Mouse (Mus musculus): ENCODE data around the gene Rnf39. TPM values are rescaled to one million over a fixed set of nuclear protein-coding genes. Genes with fewer than 3 reads are reported as not detected.

Rnf39 gene
- 10 to 100 TPM in 1 of 2 experiments, 1 to 10 TPM in 1; 9.9 to 12.4 TPM for total RNA-seq (2021)
- long read RNA-seq, experiment 1, transcript Rnf39-201 (4 exons, 1,579 nt), result major isoform, 12 of 15 reads
- long read RNA-seq, experiment 1, partial matches to known transcripts, result 0 of 15 reads
- long read RNA-seq, experiment 1, other reads (novel, unspliced or antisense), result 3 of 15 reads
- long read RNA-seq, experiment 2, transcript Rnf39-201 (4 exons, 1,579 nt), result major isoform, 12 of 12 reads
- long read RNA-seq, experiment 2, partial matches to known transcripts, result 0 of 12 reads
- long read RNA-seq, experiment 2, other reads (novel, unspliced or antisense), result 0 of 12 reads

DNA sequence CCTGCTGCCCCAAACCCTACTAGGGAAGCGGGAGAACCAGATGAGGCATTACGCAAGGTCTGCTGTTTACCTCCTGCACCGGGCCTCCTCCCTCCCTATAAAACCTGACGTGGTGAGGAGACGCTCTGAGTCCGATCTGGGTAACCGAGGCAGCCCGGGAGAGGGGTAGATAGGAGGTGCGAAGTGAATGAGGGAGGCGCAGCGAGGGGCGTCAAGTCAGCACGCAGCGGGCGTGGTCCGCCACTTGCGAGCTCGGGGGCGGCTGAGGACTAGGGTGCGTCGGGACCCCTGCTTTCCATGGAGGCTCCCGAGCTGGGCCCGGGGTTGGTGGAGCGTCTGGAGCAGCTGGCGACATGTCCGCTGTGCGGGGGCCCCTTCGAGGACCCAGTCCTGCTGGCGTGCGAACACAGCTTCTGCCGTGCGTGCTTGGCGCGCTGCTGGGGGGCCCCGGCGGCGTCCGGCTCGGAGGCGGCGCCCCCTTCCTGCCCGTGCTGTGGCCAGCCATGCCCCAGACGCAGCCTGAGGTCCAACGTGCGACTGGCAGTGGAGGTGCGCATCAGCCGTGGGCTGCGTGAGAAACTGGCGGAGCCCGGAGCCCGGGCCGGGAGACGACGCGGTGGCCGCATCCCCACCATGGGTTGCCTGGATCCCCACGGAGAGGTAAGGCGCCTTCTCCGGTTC lies at the start of gene Rnf39:
Rnf39 (plus strand) TSS at position 128 of the 681 bp plus-strand sequence.
- DNase-seq (ENCODE audit: low spot score in 2 of 2), result peak in 1 of 2 experiments; percentile 63

DNA sequence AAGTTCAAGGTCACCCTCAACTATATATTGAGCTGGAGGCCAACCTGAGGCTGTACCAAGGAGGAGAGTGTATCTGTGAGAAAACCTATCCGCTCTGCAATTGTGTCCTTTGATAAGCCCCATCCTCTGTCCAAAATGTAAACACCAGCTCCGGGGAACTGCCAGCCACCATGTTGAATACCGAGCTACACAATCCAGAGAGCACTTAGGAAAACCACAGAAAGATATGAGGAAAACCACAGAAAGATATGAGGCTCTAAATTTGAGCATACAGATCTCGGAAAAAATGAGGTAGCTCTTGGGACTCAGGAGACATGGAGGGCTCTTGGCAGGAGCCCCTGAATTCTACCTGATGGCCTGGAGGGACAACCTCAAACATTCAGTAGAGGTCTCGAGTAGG lies 49.3 kb upstream of the Rnf39 start:
- DNase-seq (ENCODE audit: low spot score in 2 of 2), result no peak

DNA sequence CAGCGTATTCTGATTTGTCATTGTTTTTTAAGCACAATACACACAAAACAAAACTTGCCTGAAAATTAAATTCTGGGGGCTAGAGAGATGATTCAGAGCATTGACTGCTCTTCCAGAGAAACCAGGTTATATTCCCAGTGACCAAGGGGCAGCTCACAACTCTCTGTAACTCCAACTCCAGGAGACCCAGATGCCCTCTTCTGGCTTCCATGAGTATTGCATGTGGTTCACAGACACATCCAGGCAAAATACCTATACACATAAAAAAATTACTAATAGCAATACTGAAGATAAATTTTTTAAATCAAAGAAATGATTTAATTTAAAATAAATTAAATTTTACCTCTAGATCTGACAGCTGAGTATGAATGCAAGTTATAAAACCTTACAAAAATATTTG lies 46.1 kb upstream of the Rnf39 start:
- peak; percentile 21 to 60 for DNase-seq (ENCODE audit: low spot score in 2 of 2)

- no peak for DNase-seq (ENCODE audit: low spot score in 2 of 2)
Measured at GRCm38 (mm10) chr17:36897065-36897464, 45.7 kb upstream of the Rnf39 start.

DNA sequence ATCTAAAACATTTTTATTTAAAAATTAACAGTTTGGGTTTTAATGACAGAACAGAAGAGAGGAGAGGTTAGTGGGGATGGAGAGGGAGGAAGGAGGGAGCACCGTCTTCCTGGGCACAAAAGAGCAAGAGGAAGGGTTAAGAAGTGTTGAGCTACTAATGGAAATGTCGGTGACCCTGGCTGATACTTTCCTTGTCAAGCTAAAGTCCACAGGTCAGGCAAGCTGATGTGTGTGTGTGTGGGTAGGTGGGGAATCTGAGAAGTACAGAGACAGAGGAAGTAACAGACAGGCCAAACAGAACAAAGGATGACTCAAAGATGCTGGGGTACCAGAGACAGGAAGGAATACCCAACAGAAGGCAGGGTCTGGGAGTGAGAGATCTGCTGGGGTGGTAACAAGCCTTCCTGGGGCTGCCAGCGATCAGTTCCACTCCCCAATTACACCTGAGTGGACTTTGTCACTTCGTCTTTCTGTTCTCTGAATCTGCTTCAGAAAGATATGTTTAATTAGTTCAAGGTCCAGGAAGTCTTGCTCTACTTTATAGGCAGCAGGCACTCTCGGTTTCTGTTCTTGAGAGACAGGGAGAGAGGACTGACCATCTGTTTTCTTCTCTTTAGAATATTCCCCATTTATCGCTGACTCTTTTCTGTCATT lies 45.0 kb upstream of the Rnf39 start, which contains the start of gene Trim31:
Trim31 (plus strand) TSS at position 567 of the 654 bp plus-strand sequence.
- DNase-seq (ENCODE audit: low spot score in 2 of 2), result no peak

GRCm38 (mm10) chr17:36899376-36899775 lies 43.3 kb upstream of the Rnf39 start:
- no peak for DNase-seq (ENCODE audit: low spot score in 2 of 2)

DNA sequence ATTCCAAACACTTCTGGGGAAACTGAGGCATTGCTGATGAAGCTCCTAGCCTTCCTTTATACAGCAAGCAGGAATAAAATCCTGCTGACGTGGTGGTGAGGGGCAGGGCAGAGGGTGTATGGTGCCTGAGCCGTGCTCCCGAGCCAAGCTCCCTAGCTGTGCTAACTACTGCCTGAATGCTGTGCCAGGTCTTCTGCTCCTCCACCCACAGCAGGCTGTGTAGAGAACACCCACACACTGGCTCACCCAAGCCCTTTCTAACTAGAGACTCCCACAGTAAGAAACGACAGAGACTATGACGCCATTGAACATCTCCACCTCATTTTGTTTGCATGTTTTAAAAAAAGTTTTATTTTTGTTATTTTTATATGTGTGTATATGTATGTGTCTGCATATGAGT lies 42.7 kb upstream of the Rnf39 start:
- peak; percentile 10 to 57 for DNase-seq (ENCODE audit: low spot score in 2 of 2)

GRCm38 (mm10) chr17:36900691-36901090 lies 42.0 kb upstream of the Rnf39 start:
- no peak for DNase-seq (ENCODE audit: low spot score in 2 of 2)

DNA sequence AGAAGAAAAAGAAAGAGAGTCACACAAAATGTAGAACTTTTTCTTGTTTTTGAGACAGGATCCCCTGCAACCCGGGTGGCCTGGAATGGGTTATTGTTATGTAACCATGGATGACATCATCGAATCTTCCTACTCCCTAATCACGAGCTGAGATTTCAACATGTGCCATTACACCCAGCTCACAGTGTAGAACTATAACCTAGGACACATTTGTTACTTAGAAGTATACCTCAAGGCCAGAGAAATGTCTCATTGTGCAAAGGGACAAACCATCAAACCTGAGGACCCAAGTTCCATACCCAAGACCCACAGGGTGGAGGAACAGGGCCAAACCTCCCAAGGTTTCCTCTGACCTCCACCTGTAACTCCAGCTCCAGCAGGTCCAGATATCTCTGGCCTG lies 39.1 kb upstream of the Rnf39 start:
- DNase-seq (ENCODE audit: low spot score in 2 of 2), result no peak

DNA sequence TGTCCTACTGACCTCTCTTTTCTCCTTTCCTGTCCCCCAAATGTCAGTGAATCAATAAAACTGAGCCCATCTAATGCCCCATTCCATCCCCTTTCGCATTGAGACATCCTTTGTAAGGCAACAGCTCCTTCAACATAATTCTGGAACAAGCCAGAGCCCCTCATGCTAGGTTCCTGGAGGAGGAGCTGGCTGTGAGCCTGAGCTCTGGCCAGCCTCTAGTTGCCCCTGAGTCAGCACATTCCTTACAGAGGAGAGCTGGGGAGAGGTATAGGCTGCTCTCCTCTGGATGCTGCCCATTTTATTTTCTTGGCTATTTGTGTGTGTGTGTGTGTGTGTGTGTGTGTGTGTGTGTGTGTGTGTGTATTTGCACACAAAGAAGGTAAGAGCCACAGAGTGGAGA lies 34.5 kb upstream of the Rnf39 start:
- no peak for DNase-seq (ENCODE audit: low spot score in 2 of 2)

DNA sequence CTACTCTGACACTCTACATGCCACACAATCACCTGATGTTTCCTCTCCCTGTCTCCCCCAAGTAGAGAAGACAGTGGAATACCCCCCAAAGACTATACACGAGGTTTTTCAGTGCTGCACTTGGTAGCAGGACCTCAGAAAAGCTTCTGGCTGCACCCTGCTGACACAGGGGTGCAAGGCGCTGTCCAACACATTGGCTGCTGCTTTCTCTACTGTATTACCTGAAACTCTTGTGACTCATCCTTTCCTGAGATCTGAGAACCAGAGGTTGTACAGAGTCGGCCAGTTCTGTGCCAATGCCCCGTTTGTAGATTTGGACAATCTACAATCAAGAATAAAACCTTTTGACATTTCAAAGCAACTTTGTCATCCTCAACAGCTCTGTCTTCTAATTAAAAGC lies 32.9 kb upstream of the Rnf39 start:
- no peak for DNase-seq (ENCODE audit: low spot score in 2 of 2)

DNA sequence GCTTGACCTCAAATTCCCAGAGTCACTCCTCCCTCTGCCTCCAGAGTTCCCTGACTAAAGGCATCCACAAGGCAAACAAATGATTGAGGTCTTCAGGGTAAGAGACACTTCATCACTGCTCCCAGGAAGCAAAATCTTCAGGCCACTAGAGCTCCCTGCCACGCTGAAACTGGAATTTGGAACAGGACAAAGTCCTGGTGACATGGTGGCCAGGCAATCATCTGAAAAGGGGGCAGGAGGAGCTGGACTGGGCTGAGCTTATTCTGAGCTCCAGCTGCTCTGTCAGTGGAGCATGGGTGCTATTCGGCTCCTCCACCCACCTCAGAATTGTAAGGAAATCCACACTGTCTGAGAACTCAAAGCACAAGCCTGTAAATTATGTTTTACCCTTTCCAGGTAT lies 30.7 kb upstream of the Rnf39 start:
- no peak for DNase-seq (ENCODE audit: low spot score in 2 of 2)

GRCm38 (mm10) chr17:36914108-36914507 lies 28.6 kb upstream of the Rnf39 start:
- DNase-seq (ENCODE audit: low spot score in 2 of 2), result peak; percentile 82 to 89

DNA sequence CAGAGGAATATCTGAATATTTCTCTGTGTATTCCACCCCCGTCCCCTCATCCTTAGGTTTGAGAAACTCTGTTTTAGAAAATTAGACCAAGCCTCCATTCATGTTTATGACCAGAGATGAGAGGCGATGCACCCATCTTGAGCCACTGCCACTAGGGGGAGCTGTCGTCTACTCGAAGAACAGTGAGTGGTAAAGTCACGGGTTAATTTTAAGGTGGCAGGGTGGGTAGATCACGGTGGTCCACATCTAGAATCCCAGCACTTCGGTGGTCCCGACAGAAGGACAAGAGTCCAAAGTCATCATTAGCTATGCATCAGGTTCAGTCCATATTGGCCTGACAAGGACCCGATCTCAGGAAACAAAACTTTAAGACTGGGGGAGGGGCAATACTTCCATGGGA lies 27.6 kb upstream of the Rnf39 start:
- peak; percentile 51 to 73 for DNase-seq (ENCODE audit: low spot score in 2 of 2)

DNA sequence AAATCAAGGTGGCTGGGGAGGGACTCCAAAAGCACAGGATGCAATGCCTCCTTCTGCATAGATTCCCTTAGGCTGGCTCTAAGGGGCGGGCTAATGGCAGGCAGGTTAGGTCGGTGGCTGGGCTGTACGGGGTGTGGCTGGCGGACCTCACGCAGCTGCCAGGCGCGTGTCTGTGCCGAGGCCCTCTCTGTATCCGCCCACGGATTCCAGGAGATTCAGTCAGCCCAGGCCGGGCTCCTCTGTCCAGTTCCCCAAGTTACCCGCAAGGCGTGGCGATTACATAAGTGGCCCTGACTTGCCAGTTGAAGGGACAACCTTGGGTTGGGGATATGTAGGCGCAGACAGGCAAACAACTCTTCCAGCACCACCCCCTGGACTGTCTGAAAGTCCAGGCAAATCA lies 22.5 kb upstream of the Rnf39 start:
- DNase-seq (ENCODE audit: low spot score in 2 of 2), result no peak

- no peak for DNase-seq (ENCODE audit: low spot score in 2 of 2)
Measured at GRCm38 (mm10) chr17:36922715-36923114, 20.0 kb upstream of the Rnf39 start.

GRCm38 (mm10) chr17:36923491-36923890 lies 19.2 kb upstream of the Rnf39 start:
- DNase-seq (ENCODE audit: low spot score in 2 of 2), result no peak

DNA sequence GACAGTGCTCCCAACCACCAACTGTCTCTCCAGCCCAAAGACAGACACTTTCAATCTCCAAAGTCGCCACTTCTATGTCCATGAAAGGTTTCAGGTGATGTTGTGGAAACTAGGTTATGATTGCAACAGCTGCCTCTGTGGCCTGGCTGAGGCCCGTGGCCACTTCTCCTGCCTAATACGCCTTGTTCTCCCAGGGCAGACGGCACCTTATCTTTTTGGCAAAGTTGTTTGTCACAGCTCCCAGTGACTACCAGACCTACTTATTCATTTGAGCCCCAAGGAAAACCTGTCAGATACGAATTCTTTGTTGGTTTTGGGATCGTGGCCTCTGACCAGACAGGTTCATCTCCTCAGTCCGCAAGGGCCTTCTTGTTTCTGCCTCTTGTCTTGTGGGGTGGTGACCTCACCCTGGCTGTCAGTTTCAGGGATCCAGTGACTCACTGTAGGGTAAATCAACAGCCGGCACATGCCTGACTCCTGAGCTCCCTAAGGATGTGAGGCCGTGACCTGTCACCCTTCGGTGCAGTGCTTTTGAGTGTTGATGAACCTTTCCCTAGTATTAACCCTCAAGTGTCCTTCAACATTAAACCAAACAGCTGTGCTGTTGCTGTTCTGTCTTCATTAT lies 15.1 kb upstream of the Rnf39 start:
- no peak for DNase-seq (ENCODE audit: low spot score in 2 of 2)

DNA sequence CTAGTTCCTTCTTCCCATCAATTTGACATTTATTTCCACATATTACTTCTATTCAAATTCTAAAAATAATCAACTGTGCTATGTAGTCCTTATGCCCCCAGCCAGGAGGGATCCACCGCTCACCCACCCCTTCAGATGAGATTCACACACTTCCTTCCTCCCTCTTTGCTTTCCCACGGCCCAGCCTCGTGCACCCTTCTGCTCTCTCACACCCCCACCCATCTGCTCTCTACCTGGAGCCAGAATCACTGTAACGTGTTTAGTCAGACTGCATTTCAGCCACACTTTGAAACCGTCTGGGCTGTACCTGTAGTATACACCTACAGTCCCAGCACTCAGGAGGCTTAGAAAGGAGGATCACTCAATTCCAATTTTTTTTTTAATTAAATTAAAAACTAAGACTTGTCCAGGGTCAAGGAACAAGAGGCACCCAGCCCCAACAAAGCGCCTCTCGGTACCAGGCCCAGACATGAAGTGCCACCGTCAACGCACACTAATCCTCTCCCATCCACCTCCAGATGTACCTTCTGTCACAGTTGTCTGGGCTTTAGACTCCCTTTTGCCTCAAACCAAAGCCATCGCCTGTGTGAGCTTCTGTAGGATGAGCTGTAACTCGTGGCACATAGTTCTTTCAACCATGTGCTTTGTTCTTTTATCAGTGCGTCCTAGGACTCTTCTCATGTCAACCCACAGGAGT lies 13.3 kb upstream of the Rnf39 start:
- peak in 1 of 2 experiments; percentile 19 for DNase-seq (ENCODE audit: low spot score in 2 of 2)

DNA sequence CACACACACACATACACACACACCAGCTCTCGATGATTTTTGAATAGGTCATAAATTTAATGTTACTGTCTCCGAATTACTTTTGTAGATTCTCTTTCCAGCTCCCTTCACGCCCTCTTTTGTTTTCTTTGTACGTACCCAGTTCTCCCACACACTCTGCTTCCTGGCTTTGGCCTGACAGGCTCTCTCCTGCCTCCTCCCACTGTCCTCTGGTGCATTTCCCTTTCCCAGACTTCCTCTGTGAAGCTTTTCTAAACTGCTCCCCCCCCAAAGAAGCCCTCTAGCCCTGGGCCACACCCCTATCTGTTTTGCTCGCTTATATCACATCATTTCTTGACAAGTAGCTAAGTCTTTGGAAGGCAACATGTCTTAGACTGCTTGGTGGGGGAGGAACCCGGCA lies 12.5 kb upstream of the Rnf39 start:
- DNase-seq (ENCODE audit: low spot score in 2 of 2), result peak in 1 of 2 experiments; percentile 24

- peak in 1 of 2 experiments; percentile 19 for DNase-seq (ENCODE audit: low spot score in 2 of 2)
Measured at GRCm38 (mm10) chr17:36931130-36931529, 11.6 kb upstream of the Rnf39 start.
